Mouse (Mus musculus) lung, postnatal 10 days (tissue): ENCODE measurements around the gene Qsox1.

ENCODE experiments used
- DNase-seq: peaks from one replicate; pipeline ENCODE4 v3.0.0; 2021

Qsox1 gene

GRCm38 (mm10) chr1:155798000-155798399 is 14.7 kb downstream of the Qsox1 start:
- DNase-seq, result no peak

- DNase-seq, result peak; percentile 16
These were observed 15.3 kb downstream of the Qsox1 start for GRCm38 (mm10) chr1:155797425-155797824.

- no peak for DNase-seq
These were observed 15.8 kb downstream of the Qsox1 start for GRCm38 (mm10) chr1:155796757-155797405.

- DNase-seq, result peak; percentile 52
These were observed 16.9 kb downstream of the Qsox1 start for GRCm38 (mm10) chr1:155795791-155796233.

- no peak for DNase-seq
These were observed 17.8 kb downstream of the Qsox1 start for GRCm38 (mm10) chr1:155794855-155795254.

GRCm38 (mm10) chr1:155791919-155792318 is 20.8 kb downstream of the Qsox1 start:
- DNase-seq, result no peak

- DNase-seq, result no peak
These were observed 22.3 kb downstream of the Qsox1 start for GRCm38 (mm10) chr1:155790111-155790974.

GRCm38 (mm10) chr1:155785886-155786285 is 26.8 kb downstream of the Qsox1 start:
- DNase-seq, result no peak

- DNase-seq, result peak; percentile 78
These were observed 28.1 kb downstream of the Qsox1 start for GRCm38 (mm10) chr1:155784343-155785205.

GRCm38 (mm10) chr1:155782382-155782781 is 30.3 kb downstream of the Qsox1 start:
- no peak for DNase-seq

- DNase-seq, result no peak
These were observed 34.8 kb downstream of the Qsox1 start for GRCm38 (mm10) chr1:155777641-155778625.

- DNase-seq, result no peak
These were observed 53.5 kb downstream of the Qsox1 start for GRCm38 (mm10) chr1:155759167-155759566.

- no peak for DNase-seq
These were observed 54.0 kb downstream of the Qsox1 start for GRCm38 (mm10) chr1:155758711-155759110.

- no peak for DNase-seq
These were observed 55.1 kb downstream of the Qsox1 start for GRCm38 (mm10) chr1:155757621-155758020.

GRCm38 (mm10) chr1:155753411-155753810 is 59.3 kb downstream of the Qsox1 start:
- no peak for DNase-seq

GRCm38 (mm10) chr1:155751484-155752255 is 61.0 kb downstream of the Qsox1 start, which contains the start of gene Lhx4:
Lhx4 (minus strand) TSS chr1:155751684.
- DNase-seq, result no peak

GRCm38 (mm10) chr1:155750517-155751178 is 62.0 kb downstream of the Qsox1 start:
- DNase-seq, result no peak

GRCm38 (mm10) chr1:155747911-155748310 is 64.8 kb downstream of the Qsox1 start:
- DNase-seq, result no peak

- DNase-seq, result no peak
These were observed 65.7 kb downstream of the Qsox1 start for GRCm38 (mm10) chr1:155747011-155747410.
